Mouse (Mus musculus): Measurements from ENCODE around the gene Tmem106a. TPM values are rescaled to one million over a fixed set of nuclear protein-coding genes. Genes with fewer than 3 reads are reported as not detected.
"Not testable (repeated sequence)": the region's sequence is repeated elsewhere in the genome, so short reads cannot be mapped to it uniquely, and the experiment has no call there.

Tmem106a gene
- polyA plus RNA-seq, 1 experiment from 2014 or later = 5.8 TPM

GRCm38 (mm10) chr11:101604531-101605453 lies 22.8 kb downstream of the Tmem106a start:
- peak; percentile 88 for ATAC-seq (replicated peaks; ENCODE audit: low FRiP score)
- not testable (repeated sequence) for H3K9me3 ChIP-seq (replicated peaks); H3K36me3 ChIP-seq; H3K4me1 ChIP-seq; H3K9ac ChIP-seq; H3K27me3 ChIP-seq
- Histone ChIP-seq H3K27ac (peak overlapping the region; percentile 75), H3K4me2 (peak overlapping the region; percentile 53), H3K4me3 (replicated peaks) (peak overlapping the region; percentile 29)
- WGBS = under 1% methylated on average over 30 of the region's 30 CpGs

GRCm38 (mm10) chr11:101607134-101607533 lies 25.1 kb downstream of the Tmem106a start:
- not testable (repeated sequence) for ATAC-seq (replicated peaks; ENCODE audit: low FRiP score); H3K4me3 ChIP-seq (replicated peaks); H3K27me3 ChIP-seq; H3K27ac ChIP-seq; H3K4me2 ChIP-seq; H3K36me3 ChIP-seq; H3K9me3 ChIP-seq (replicated peaks); H3K9ac ChIP-seq
- peaks cover 13% of the 10 kb centered on the region for H3K4me1 ChIP-seq
- 83% methylated on average over 4 of the region's 4 CpGs for WGBS

DNA sequence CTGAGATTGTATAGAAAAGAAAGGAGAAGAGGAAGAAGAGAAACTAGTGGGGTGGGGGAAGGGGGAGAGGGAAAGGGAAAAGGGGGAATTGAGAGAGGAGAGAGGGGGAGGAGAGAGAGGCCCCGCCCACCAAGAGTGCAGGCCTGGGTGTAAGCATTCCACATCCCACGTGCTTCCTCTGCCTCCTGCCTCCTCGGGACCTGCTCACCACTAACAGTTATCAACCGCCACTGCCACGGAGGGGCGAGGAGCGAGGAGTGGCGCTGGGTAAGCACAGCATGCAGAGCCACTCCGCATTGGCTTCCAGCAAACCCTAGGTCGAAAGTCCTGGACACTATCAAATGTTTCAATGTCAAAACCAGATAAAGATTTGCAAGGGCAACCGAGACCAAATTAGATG lies 28.4 kb downstream of the Tmem106a start:
- no peak overlapping the region for H3K9ac ChIP-seq
- no peak for ATAC-seq (replicated peaks; ENCODE audit: low FRiP score)
- H3K4me2 ChIP-seq = peak overlapping the region; percentile 36

DNA sequence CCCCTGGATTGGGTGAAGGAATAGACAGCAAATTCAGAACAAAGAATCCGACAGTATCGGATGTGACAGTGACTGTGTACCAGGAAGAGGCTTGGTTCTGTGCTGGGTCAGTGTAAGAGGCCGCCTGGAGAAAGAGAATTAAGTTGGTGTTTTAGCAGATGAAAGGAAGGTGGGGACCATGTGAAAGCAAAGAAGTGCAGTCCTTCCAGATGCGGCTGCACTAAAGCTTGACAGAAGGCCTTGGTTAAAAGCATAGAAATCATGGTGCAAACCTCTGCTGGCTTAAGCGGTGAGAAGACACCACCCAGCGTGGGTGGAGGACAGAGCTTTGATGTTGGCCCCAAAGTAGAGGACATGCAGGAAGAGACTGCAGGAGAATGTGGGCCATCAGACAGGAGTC lies 31.6 kb downstream of the Tmem106a start:
- WGBS = 78% methylated on average over 6 of the region's 6 CpGs

More for the DNA sequence above, 28.4 kb downstream of the Tmem106a start:
- 29% methylated on average over 11 of the region's 11 CpGs for WGBS
- Histone ChIP-seq H3K36me3 (no peaks in the 10 kb centered on the region), H3K27ac (no peak overlapping the region), H3K4me3 (replicated peaks) (no peak overlapping the region), H3K27me3 (no peaks in the 10 kb centered on the region), H3K9me3 (replicated peaks) (no peaks in the 10 kb centered on the region), H3K4me1 (peaks cover 7% of the 10 kb centered on the region)

DNA sequence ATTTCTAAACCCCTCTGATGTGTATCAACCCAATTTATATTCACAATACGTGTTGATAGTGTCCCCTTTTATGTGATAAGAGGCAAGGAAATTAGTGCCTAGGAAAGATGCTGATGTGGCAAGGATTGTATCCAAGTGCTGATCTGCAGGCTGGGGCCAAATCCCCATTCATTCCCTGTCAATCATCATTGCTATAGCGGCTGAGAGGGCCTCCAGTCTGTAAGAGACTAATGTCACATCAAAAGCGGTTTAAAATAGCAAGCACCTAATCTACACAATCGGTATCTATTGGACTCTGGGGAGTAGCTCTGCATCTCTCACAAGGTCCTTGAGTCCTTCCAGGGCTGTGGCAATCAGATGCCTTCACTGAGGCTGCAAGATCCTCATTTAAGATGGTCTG lies 32.1 kb downstream of the Tmem106a start:
- H3K9ac ChIP-seq = no peak overlapping the region
- H3K27me3 ChIP-seq = no peaks in the 10 kb centered on the region
- no peak overlapping the region for H3K4me2 ChIP-seq
- H3K36me3 ChIP-seq = no peaks in the 10 kb centered on the region
- ATAC-seq (replicated peaks; ENCODE audit: low FRiP score) = no peak
- no peak overlapping the region for H3K4me3 ChIP-seq (replicated peaks)
- no peaks in the 10 kb centered on the region for H3K9me3 ChIP-seq (replicated peaks)
- H3K4me1 ChIP-seq = peaks cover 23% of the 10 kb centered on the region
- H3K27ac ChIP-seq = no peak overlapping the region
- 78% methylated on average over 4 of the region's 4 CpGs for whole genome bisulfite sequencing

More for the DNA sequence above, 31.6 kb downstream of the Tmem106a start:
- H3K9me3 ChIP-seq (replicated peaks) = no peaks in the 10 kb centered on the region
- H3K27ac ChIP-seq = no peak overlapping the region
- H3K27me3 ChIP-seq = no peaks in the 10 kb centered on the region
- ATAC-seq (replicated peaks; ENCODE audit: low FRiP score) = no peak
- no peak overlapping the region for H3K4me3 ChIP-seq (replicated peaks)
- H3K9ac ChIP-seq = no peak overlapping the region
- H3K4me2 ChIP-seq = no peak overlapping the region
- no peaks in the 10 kb centered on the region for H3K36me3 ChIP-seq
- peaks cover 23% of the 10 kb centered on the region for H3K4me1 ChIP-seq

- Histone ChIP-seq H3K27me3 (no peaks in the 10 kb centered on the region), H3K4me2 (no peak overlapping the region), H3K9ac (no peak overlapping the region), H3K27ac (no peak overlapping the region), H3K9me3 (replicated peaks) (no peaks in the 10 kb centered on the region), H3K4me3 (replicated peaks) (no peak overlapping the region), H3K36me3 (no peaks in the 10 kb centered on the region), H3K4me1 (peaks cover 23% of the 10 kb centered on the region)
- WGBS = 80% methylated on average over 6 of the region's 6 CpGs
- ATAC-seq (replicated peaks; ENCODE audit: low FRiP score) = no peak
Measured at GRCm38 (mm10) chr11:101615380-101615779, 33.3 kb downstream of the Tmem106a start.

- Histone ChIP-seq H3K36me3 (no peaks in the 10 kb centered on the region), H3K9ac (no peak overlapping the region), H3K4me1 (peaks cover 16% of the 10 kb centered on the region), H3K27ac (no peak overlapping the region), H3K4me3 (replicated peaks) (no peak overlapping the region), H3K9me3 (replicated peaks) (no peaks in the 10 kb centered on the region), H3K4me2 (no peak overlapping the region), H3K27me3 (no peaks in the 10 kb centered on the region)
- WGBS = 87% methylated on average over 8 of the region's 8 CpGs
- no peak for ATAC-seq (replicated peaks; ENCODE audit: low FRiP score)
Measured at GRCm38 (mm10) chr11:101616104-101616503, 34.1 kb downstream of the Tmem106a start.

DNA sequence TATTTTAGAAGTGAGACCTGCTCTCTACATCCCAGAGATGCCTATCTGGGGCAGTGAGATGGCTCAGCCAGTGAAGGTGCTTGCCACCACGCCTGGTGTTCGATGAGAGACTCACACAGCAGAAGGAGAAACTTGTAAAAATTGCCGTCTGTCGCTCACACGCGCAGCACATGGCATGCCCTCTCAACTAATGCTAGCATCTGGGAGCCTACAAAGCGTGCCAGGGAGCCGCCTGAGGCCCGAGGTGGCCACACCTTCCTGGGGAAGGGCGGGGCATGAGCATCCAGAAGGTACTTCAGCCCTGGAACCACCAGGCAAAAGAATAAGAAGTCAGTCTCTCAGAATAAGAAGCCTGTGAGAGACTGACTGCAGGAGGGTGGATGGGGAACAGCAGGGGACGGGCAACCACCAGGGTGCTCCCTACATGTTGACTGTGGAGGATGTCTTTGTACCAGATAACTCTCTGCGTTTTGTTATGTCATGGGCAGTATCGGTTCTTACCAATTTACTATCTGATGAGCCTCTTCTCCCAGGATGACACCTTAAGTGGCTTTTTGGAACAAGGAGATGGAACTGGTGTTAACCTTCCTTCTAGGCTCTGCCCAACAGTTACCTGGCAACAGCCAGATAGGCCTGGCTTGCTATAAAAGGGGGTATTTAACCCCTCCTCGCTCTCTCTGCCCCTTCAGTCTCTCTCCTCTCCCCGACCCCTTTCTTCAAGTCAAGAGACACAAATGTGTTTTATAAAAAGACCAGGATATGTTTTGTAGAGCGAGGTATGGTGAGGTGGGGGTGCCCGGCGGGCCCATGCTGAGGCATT lies 35.1 kb downstream of the Tmem106a start:
- WGBS = 25% methylated on average over 18 of the region's 18 CpGs
- ATAC-seq (replicated peaks; ENCODE audit: low FRiP score) = no peak
- Histone ChIP-seq H3K27ac (no peak overlapping the region), H3K36me3 (no peaks in the 10 kb centered on the region), H3K9me3 (replicated peaks) (no peaks in the 10 kb centered on the region), H3K4me3 (replicated peaks) (no peak overlapping the region), H3K4me2 (peak overlapping the region; percentile 40; the same call in 1 of the 2 replicates), H3K4me1 (peaks cover 16% of the 10 kb centered on the region), H3K27me3 (no peaks in the 10 kb centered on the region), H3K9ac (no peak overlapping the region)

DNA sequence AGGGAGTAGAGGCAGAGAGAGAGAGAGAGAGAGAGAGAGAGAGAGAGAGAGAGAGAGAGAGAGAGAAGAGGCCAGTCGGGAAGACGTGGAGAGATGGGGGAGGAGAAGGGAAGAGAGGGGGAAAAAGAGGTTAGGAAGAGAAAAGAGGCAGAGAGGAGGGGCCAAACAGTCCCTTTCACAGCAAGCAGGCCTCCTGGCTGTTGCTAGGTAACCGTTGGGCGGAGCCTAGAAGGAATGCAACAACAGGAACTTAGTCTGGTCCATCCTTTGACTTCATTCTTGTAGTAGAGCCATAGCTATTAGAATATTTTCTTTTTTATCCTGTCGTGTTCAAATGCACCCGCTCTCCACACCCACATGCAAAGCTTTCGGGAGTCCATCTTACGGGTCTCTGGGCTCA lies 35.8 kb downstream of the Tmem106a start:
- H3K4me2 ChIP-seq = peak overlapping the region; percentile 40
- no peaks in the 10 kb centered on the region for H3K9me3 ChIP-seq (replicated peaks)
- H3K4me3 ChIP-seq (replicated peaks) = no peak overlapping the region; the same call in 1 of the 2 replicates
- ATAC-seq (replicated peaks; ENCODE audit: low FRiP score) = 0 out of 2 replicates have a peak, but pooled peaks have one; percentile 58
- WGBS = 11% methylated on average over 8 of the region's 8 CpGs
- peaks cover 16% of the 10 kb centered on the region for H3K4me1 ChIP-seq
- no peaks in the 10 kb centered on the region for H3K27me3 ChIP-seq
- H3K36me3 ChIP-seq = no peaks in the 10 kb centered on the region
- H3K27ac ChIP-seq = no peak overlapping the region
- H3K9ac ChIP-seq = no peak overlapping the region

GRCm38 (mm10) chr11:101618596-101618995 lies 36.6 kb downstream of the Tmem106a start:
- H3K4me2 ChIP-seq = no peak overlapping the region
- no peak overlapping the region for H3K9ac ChIP-seq
- no peak for ATAC-seq (replicated peaks; ENCODE audit: low FRiP score)
- H3K36me3 ChIP-seq = no peaks in the 10 kb centered on the region
- 76% methylated on average over 3 of the region's 3 CpGs for WGBS
- no peaks in the 10 kb centered on the region for H3K9me3 ChIP-seq (replicated peaks)
- no peak overlapping the region for H3K4me3 ChIP-seq (replicated peaks)
- peaks cover 16% of the 10 kb centered on the region for H3K4me1 ChIP-seq
- no peaks in the 10 kb centered on the region for H3K27me3 ChIP-seq
- H3K27ac ChIP-seq = no peak overlapping the region

GRCm38 (mm10) chr11:101620022-101620655 lies 38.1 kb downstream of the Tmem106a start:
- not testable (repeated sequence) for ATAC-seq (replicated peaks; ENCODE audit: low FRiP score); H3K27ac ChIP-seq; H3K4me3 ChIP-seq (replicated peaks); H3K36me3 ChIP-seq; H3K27me3 ChIP-seq; H3K4me2 ChIP-seq; H3K9me3 ChIP-seq (replicated peaks); H3K9ac ChIP-seq
- H3K4me1 ChIP-seq = peaks cover 16% of the 10 kb centered on the region
- 79% methylated on average over 11 of the region's 11 CpGs for WGBS

DNA sequence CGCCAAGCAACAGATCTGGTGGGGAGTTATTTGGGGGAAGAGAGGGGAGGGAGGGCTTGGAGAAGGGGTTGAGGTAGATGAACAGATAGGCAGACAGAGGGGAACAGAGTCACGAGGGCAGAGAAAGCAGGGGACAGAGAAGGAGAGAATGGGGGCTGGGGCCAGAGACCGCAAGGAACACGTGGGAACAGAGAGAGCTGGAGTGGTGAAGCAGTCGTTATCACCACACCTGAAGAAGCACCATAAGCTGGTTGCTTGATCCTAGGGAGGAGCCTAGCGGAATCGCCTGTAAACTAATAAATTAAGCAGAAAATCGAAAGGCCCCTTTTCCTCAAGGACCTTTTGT lies 44.6 kb downstream of the Tmem106a start:
- no peaks in the 10 kb centered on the region for H3K27me3 ChIP-seq
- peak overlapping the region; percentile 56 for H3K4me3 ChIP-seq (replicated peaks)
- peaks cover 8% of the 10 kb centered on the region for H3K4me1 ChIP-seq
- peak overlapping the region; percentile 52 for H3K9ac ChIP-seq
- ATAC-seq (replicated peaks; ENCODE audit: low FRiP score) = peak; percentile 16; the same call in 1 of the 2 replicates
- H3K4me2 ChIP-seq = peak overlapping the region; percentile 86
- 2% methylated on average over 8 of the region's 8 CpGs for WGBS
- H3K27ac ChIP-seq = peak overlapping the region; percentile 100
- no peaks in the 10 kb centered on the region for H3K36me3 ChIP-seq
- no peaks in the 10 kb centered on the region for H3K9me3 ChIP-seq (replicated peaks)

Data from kidney, embryonic 15.5 days (tissue).